Mouse (Mus musculus) macrophage (primary cell): ENCODE measurements around the gene Arl15. TPM values are rescaled to one million over a fixed set of nuclear protein-coding genes. Genes with fewer than 3 reads are reported as not detected.

Source experiments
- H3K27ac ChIP-seq: fragments of 350-480 bp; formaldehyde crosslinking; 2 replicates; pipeline ENCODE4 v1.9.0; 2021
- H3K36me3 ChIP-seq: fragments of 350-480 bp; formaldehyde crosslinking; 2 replicates; pipeline ENCODE4 v1.9.0; 2021; ENCODE audit errors: inconsistent target
- H3K4me3 ChIP-seq: fragments of 350-480 bp; formaldehyde crosslinking; 2 replicates; pipeline ENCODE4 v1.9.0; 2021; ENCODE audit errors: inconsistent target
- H3K79me2 ChIP-seq: fragments of 350-480 bp; formaldehyde crosslinking; 2 replicates; pipeline ENCODE4 v1.9.0; 2021; ENCODE audit errors: inconsistent target
- WGBS: methylation state at CpG from one replicate; pipeline ENCODE4 v1.1.7; 2026; ENCODE audit warnings: inconsistent platforms; ENCODE audit not compliant: missing documents; 5-methylcytosine and 5-hydroxymethylcytosine counted together
- polyA plus RNA-seq: library from polyadenylated mRNA; stranded (reverse); fragments of 250-400 nt; gene quantifications from 3 replicates; pipeline ENCODE4 v1.2.4, GENCODE M21; 2018; ENCODE audit warnings: inconsistent platforms

Arl15 gene
- polyA plus RNA-seq, 1 experiment from 2014 or later, result 8.3 TPM

GRCm38 (mm10) chr13:113888126-113888525, 93.8 kb downstream of the Arl15 start:
- Histone ChIP-seq H3K4me3 (no peak overlapping the region), H3K36me3 (no peaks in the 10 kb centered on the region), H3K27ac (no peak overlapping the region), H3K79me2 (no peaks in the 10 kb centered on the region)
- 95% methylated on average over 5 of the region's 5 CpGs for whole genome bisulfite sequencing

- Histone ChIP-seq H3K27ac (no peak overlapping the region), H3K4me3 (no peak overlapping the region), H3K36me3 (no peaks in the 10 kb centered on the region), H3K79me2 (no peaks in the 10 kb centered on the region)
- WGBS, result 93% methylated on average over 16 of the region's 16 CpGs
Observed at GRCm38 (mm10) chr13:113888704-113889103, 94.4 kb downstream of the Arl15 start.

- Histone ChIP-seq H3K79me2 (no peaks in the 10 kb centered on the region), H3K27ac (no peak overlapping the region), H3K36me3 (no peaks in the 10 kb centered on the region), H3K4me3 (no peak overlapping the region)
- 93% methylated on average over 24 of the region's 24 CpGs for WGBS
Observed at GRCm38 (mm10) chr13:113889140-113890055, 95.1 kb downstream of the Arl15 start.

- 98% methylated on average over 9 of the region's 10 CpGs for WGBS
- Histone ChIP-seq H3K36me3 (no peaks in the 10 kb centered on the region), H3K79me2 (no peaks in the 10 kb centered on the region), H3K27ac (no peak overlapping the region), H3K4me3 (no peak overlapping the region)
Observed at GRCm38 (mm10) chr13:113896684-113897083, 102.4 kb downstream of the Arl15 start.

GRCm38 (mm10) chr13:113897498-113897897, 103.2 kb downstream of the Arl15 start:
- WGBS, result 97% methylated on average over 3 of the region's 3 CpGs
- no peaks in the 10 kb centered on the region for H3K79me2 ChIP-seq
- no peak overlapping the region for H3K27ac ChIP-seq
- H3K36me3 ChIP-seq, result no peaks in the 10 kb centered on the region
- H3K4me3 ChIP-seq, result no peak overlapping the region

- Histone ChIP-seq H3K79me2 (no peaks in the 10 kb centered on the region), H3K4me3 (no peak overlapping the region), H3K27ac (no peak overlapping the region), H3K36me3 (no peaks in the 10 kb centered on the region)
- WGBS, result 98% methylated on average over 9 of the region's 9 CpGs
Observed at GRCm38 (mm10) chr13:113897951-113898350, 103.6 kb downstream of the Arl15 start.

- WGBS, result 97% methylated on average over 11 of the region's 11 CpGs
- no peak overlapping the region for H3K4me3 ChIP-seq
Observed at GRCm38 (mm10) chr13:113901001-113901545, 106.8 kb downstream of the Arl15 start.

GRCm38 (mm10) chr13:113903255-113903654, 109.0 kb downstream of the Arl15 start:
- 87% methylated on average over 6 of the region's 6 CpGs for WGBS
- H3K4me3 ChIP-seq, result no peak overlapping the region
- H3K27ac ChIP-seq, result no peak overlapping the region
- H3K79me2 ChIP-seq, result no peaks in the 10 kb centered on the region
- no peaks in the 10 kb centered on the region for H3K36me3 ChIP-seq

More at GRCm38 (mm10) chr13:113901001-113901545, 106.8 kb downstream of the Arl15 start:
- H3K27ac ChIP-seq, result no peak overlapping the region
- no peaks in the 10 kb centered on the region for H3K36me3 ChIP-seq
- no peaks in the 10 kb centered on the region for H3K79me2 ChIP-seq

GRCm38 (mm10) chr13:113911986-113912519, 117.7 kb downstream of the Arl15 start:
- Histone ChIP-seq H3K27ac (no peak overlapping the region), H3K36me3 (no peaks in the 10 kb centered on the region), H3K4me3 (no peak overlapping the region), H3K79me2 (no peaks in the 10 kb centered on the region)
- 92% methylated on average over 11 of the region's 11 CpGs for WGBS

- no peaks in the 10 kb centered on the region for H3K36me3 ChIP-seq
- over 99% methylated on average over 9 of the region's 9 CpGs for WGBS
- H3K4me3 ChIP-seq, result no peak overlapping the region
Observed at GRCm38 (mm10) chr13:113914551-113914971, 120.3 kb downstream of the Arl15 start.

GRCm38 (mm10) chr13:113915700-113916099, 121.4 kb downstream of the Arl15 start:
- Histone ChIP-seq H3K79me2 (no peaks in the 10 kb centered on the region), H3K4me3 (no peak overlapping the region), H3K36me3 (no peaks in the 10 kb centered on the region), H3K27ac (no peak overlapping the region)
- 95% methylated on average over 14 of the region's 14 CpGs for WGBS

More at GRCm38 (mm10) chr13:113914551-113914971, 120.3 kb downstream of the Arl15 start:
- H3K27ac ChIP-seq, result no peak overlapping the region
- no peaks in the 10 kb centered on the region for H3K79me2 ChIP-seq

GRCm38 (mm10) chr13:113916761-113917160, 122.5 kb downstream of the Arl15 start:
- H3K36me3 ChIP-seq, result no peaks in the 10 kb centered on the region
- H3K4me3 ChIP-seq, result no peak overlapping the region
- no peak overlapping the region for H3K27ac ChIP-seq
- 91% methylated on average over 5 of the region's 5 CpGs for WGBS
- H3K79me2 ChIP-seq, result no peaks in the 10 kb centered on the region

GRCm38 (mm10) chr13:113917376-113917775, 123.1 kb downstream of the Arl15 start:
- Histone ChIP-seq H3K27ac (no peak overlapping the region), H3K4me3 (no peak overlapping the region), H3K79me2 (no peaks in the 10 kb centered on the region), H3K36me3 (no peaks in the 10 kb centered on the region)
- 94% methylated on average over 6 of the region's 6 CpGs for WGBS

- no peaks in the 10 kb centered on the region for H3K36me3 ChIP-seq
- H3K27ac ChIP-seq, result no peak overlapping the region
- WGBS, result 97% methylated on average over 15 of the region's 15 CpGs
- no peak overlapping the region for H3K4me3 ChIP-seq
- no peaks in the 10 kb centered on the region for H3K79me2 ChIP-seq
Observed at GRCm38 (mm10) chr13:113917868-113918411, 123.6 kb downstream of the Arl15 start.

- WGBS, result 95% methylated on average over 7 of the region's 7 CpGs
- Histone ChIP-seq H3K4me3 (no peak overlapping the region), H3K79me2 (no peaks in the 10 kb centered on the region), H3K36me3 (no peaks in the 10 kb centered on the region), H3K27ac (no peak overlapping the region)
Observed at GRCm38 (mm10) chr13:113918668-113919067, 124.4 kb downstream of the Arl15 start.
